Mouse (Mus musculus): ENCODE measurements around the gene Mast4. TPM values are rescaled to one million over a fixed set of nuclear protein-coding genes. Genes with fewer than 3 reads are reported as not detected.

Gene Mast4
- total and polyA plus RNA-seq, 3 experiments: 2.7 to 7.0 TPM; not detected in 1

GRCm38 (mm10) chr13:103195847-103196246 is 138.4 kb downstream of the Mast4 start:
- Histone ChIP-seq H3K4me1 (ENCODE audit: control insufficient read depth in 1 of 2, insufficient read depth in 2 of 2, low read length in 2 of 2) (no peaks in the 10 kb centered on the region), H3K27me3 (ENCODE audit: control insufficient read depth in 1 of 2, insufficient read depth in 2 of 2, low read length in 2 of 2) (peaks cover 0 to 2% of the 10 kb centered on the region in 2 experiments; a peak in 1 of 4 replicates), H3K9ac (ENCODE audit: control insufficient read depth, low read depth, low read length, poor library complexity, severe bottlenecking) (no peak overlapping the region), H3K27ac (ENCODE audit: control insufficient read depth, low read depth, low read length) (no peak overlapping the region), H3K9me3 (replicated peaks; ENCODE audit: insufficient read depth, low read length) (no peaks in the 10 kb centered on the region), H3K79me2 (ENCODE audit: control insufficient read depth, insufficient read depth, low read length, poor library complexity) (no peaks in the 10 kb centered on the region), H3K4me3 (ENCODE audit: control insufficient read depth in 1 of 2, insufficient read depth in 1 of 2, low read depth in 2 of 2, low read length in 2 of 2) (no peak overlapping the region), H3K36me3 (ENCODE audit: control insufficient read depth in 1 of 2, insufficient read depth in 2 of 2, low read length in 2 of 2) (no peaks in the 10 kb centered on the region)
- DNase-seq (ENCODE audit: low read depth, low spot score): no peak
- no peak for TF ChIP-seq MEF2A (IDR thresholded peaks at IDR 0.05; ENCODE audit: extremely low read depth, insufficient replicate concordance, low read depth, low read length, poor library complexity, severe bottlenecking)
- no peak for TF ChIP-seq JUND (IDR thresholded peaks at IDR 0.05; ENCODE audit: low read depth, low read length)
- no peak for TF ChIP-seq MYB (IDR thresholded peaks at IDR 0.05; ENCODE audit: low read depth, low read length)
- TF ChIP-seq ELF1 (IDR thresholded peaks at IDR 0.05; ENCODE audit: low read depth, low read length): no peak
- TF ChIP-seq MAZ (IDR thresholded peaks at IDR 0.05; ENCODE audit: low read depth, low read length): no peak
- TF ChIP-seq ZNF384 (IDR thresholded peaks at IDR 0.05; ENCODE audit: low read depth, low read length): no peak
- no peak for TF ChIP-seq RAD21 (IDR thresholded peaks at IDR 0.05; ENCODE audit: low read depth, low read length)
- no peak for TF ChIP-seq CTCF (IDR thresholded peaks at IDR 0.05 in 2 of 3, conservative IDR thresholded peaks at IDR 0.05 in 1 of 3; ENCODE audit: control insufficient read depth in 1 of 3, insufficient read depth in 1 of 3, low read depth in 2 of 3, low read length in 3 of 3, poor library complexity in 1 of 3, severe bottlenecking in 1 of 3)
- TF ChIP-seq UBTF (IDR thresholded peaks at IDR 0.05; ENCODE audit: borderline replicate concordance, insufficient read depth, low read depth, low read length): no peak
- TF ChIP-seq BHLHE40 (IDR thresholded peaks at IDR 0.05; ENCODE audit: borderline replicate concordance, low read depth, low read length): no peak
- no peak for TF ChIP-seq CHD2 (IDR thresholded peaks at IDR 0.05; ENCODE audit: low read length)
- TF ChIP-seq GATA1 (IDR thresholded peaks at IDR 0.05; ENCODE audit: low read depth, low read length): no peak
- TF ChIP-seq HCFC1 (IDR thresholded peaks at IDR 0.05; ENCODE audit: low read depth, low read length): no peak
- TF ChIP-seq SMC3 (IDR thresholded peaks at IDR 0.05; ENCODE audit: low read depth, low read length): no peak
- TF ChIP-seq ETS1 (IDR thresholded peaks at IDR 0.05; ENCODE audit: low read depth, low read length): no peak
- no peak for TF ChIP-seq POLR2AphosphoS5 (IDR thresholded peaks at IDR 0.05; ENCODE audit: borderline replicate concordance, low read depth, low read length)
- TF ChIP-seq USF1 (IDR thresholded peaks at IDR 0.05; ENCODE audit: low read depth, low read length): no peak
- no peak for TF ChIP-seq EP300 (IDR thresholded peaks at IDR 0.05; ENCODE audit: low read depth in 1 of 2, low read length in 2 of 2)
- no peak for TF ChIP-seq TAL1 (IDR thresholded peaks at IDR 0.05; ENCODE audit: low read length)
- no peak for TF ChIP-seq NELFE (IDR thresholded peaks at IDR 0.05; ENCODE audit: low read depth, low read length)

- Histone ChIP-seq H3K4me1 (ENCODE audit: control insufficient read depth in 1 of 2, insufficient read depth in 2 of 2, low read length in 2 of 2) (no peaks in the 10 kb centered on the region), H3K9ac (ENCODE audit: control insufficient read depth, low read depth, low read length, poor library complexity, severe bottlenecking) (no peak overlapping the region), H3K36me3 (ENCODE audit: control insufficient read depth in 1 of 2, insufficient read depth in 2 of 2, low read length in 2 of 2) (no peaks in the 10 kb centered on the region), H3K4me3 (ENCODE audit: control insufficient read depth in 1 of 2, insufficient read depth in 1 of 2, low read depth in 2 of 2, low read length in 2 of 2) (no peak overlapping the region), H3K9me3 (replicated peaks; ENCODE audit: insufficient read depth, low read length) (no peaks in the 10 kb centered on the region), H3K27me3 (ENCODE audit: control insufficient read depth in 1 of 2, insufficient read depth in 2 of 2, low read length in 2 of 2) (no peaks in the 10 kb centered on the region), H3K27ac (ENCODE audit: control insufficient read depth, low read depth, low read length) (no peak overlapping the region), H3K79me2 (ENCODE audit: control insufficient read depth, insufficient read depth, low read length, poor library complexity) (no peaks in the 10 kb centered on the region)
- TF ChIP-seq RAD21 (IDR thresholded peaks at IDR 0.05; ENCODE audit: low read depth, low read length) (no peak), CTCF (IDR thresholded peaks at IDR 0.05 in 2 of 3, conservative IDR thresholded peaks at IDR 0.05 in 1 of 3; ENCODE audit: control insufficient read depth in 1 of 3, insufficient read depth in 1 of 3, low read depth in 2 of 3, low read length in 3 of 3, poor library complexity in 1 of 3, severe bottlenecking in 1 of 3) (no peak), GABPA (IDR thresholded peaks at IDR 0.05; ENCODE audit: low read depth, low read length) (no peak), POLR2AphosphoS5 (IDR thresholded peaks at IDR 0.05; ENCODE audit: borderline replicate concordance, low read depth, low read length) (no peak), NELFE (IDR thresholded peaks at IDR 0.05; ENCODE audit: low read depth, low read length) (no peak), USF2 (IDR thresholded peaks at IDR 0.05; ENCODE audit: borderline replicate concordance in 1 of 2, insufficient read depth in 1 of 2, low read depth in 1 of 2, low read length in 2 of 2) (no peak), ZC3H11A (IDR thresholded peaks at IDR 0.05; ENCODE audit: low read depth, low read length) (no peak), MXI1 (IDR thresholded peaks at IDR 0.05; ENCODE audit: low read depth, low read length) (no peak), TAL1 (IDR thresholded peaks at IDR 0.05; ENCODE audit: low read length) (no peak), RCOR1 (IDR thresholded peaks at IDR 0.05; ENCODE audit: low read depth, low read length) (no peak), JUND (IDR thresholded peaks at IDR 0.05; ENCODE audit: low read depth, low read length) (no peak), TCF12 (IDR thresholded peaks at IDR 0.05; ENCODE audit: low read depth, low read length) (no peak), POLR2AphosphoS2 (IDR thresholded peaks at IDR 0.05; ENCODE audit: low read length) (no peak), KAT2A (conservative IDR thresholded peaks at IDR 0.05; ENCODE audit: low read depth, low read length) (no peak), CHD1 (IDR thresholded peaks at IDR 0.05; ENCODE audit: low read depth, low read length) (no peak), ETS1 (IDR thresholded peaks at IDR 0.05; ENCODE audit: low read depth, low read length) (no peak), HCFC1 (IDR thresholded peaks at IDR 0.05; ENCODE audit: low read depth, low read length) (no peak)
- no peak for DNase-seq (ENCODE audit: low read depth, low spot score)
These were observed 150.7 kb downstream of the Mast4 start for GRCm38 (mm10) chr13:103183566-103183965.

Measured in MEL (cell line).